Mouse (Mus musculus) CH12.LX (cell line): Measurements from ENCODE around the gene Rasgrf2. TPM values are rescaled to one million over a fixed set of nuclear protein-coding genes. Genes with fewer than 3 reads are reported as not detected.

Source experiments
- DNase-seq: peaks from one replicate; pipeline ENCODE4 v3.0.0-alpha.2; 2013; ENCODE audit errors: extremely low read depth
- H3K27ac ChIP-seq: 2 replicates; pipeline ENCODE4 v1.5.1; 2012; ENCODE audit warnings: low read depth, mild to moderate bottlenecking, control low read depth, moderate library complexity; ENCODE audit not compliant: insufficient read depth
- H3K27me3 ChIP-seq: replicated peaks from 2 replicates; pipeline ENCODE3; 2012; ENCODE audit warnings: inconsistent platforms
- H3K36me3 ChIP-seq, 2 experiments: replicated peaks in 1 of 2; 2 replicates each; pipeline versions ENCODE3 to v1.6.1; 2012; ENCODE audit warnings: inconsistent platforms in 1 of 2, low read length in 1 of 2, mild to moderate bottlenecking in 1 of 2, mixed read lengths in 1 of 2, moderate library complexity in 1 of 2; ENCODE audit not compliant: control insufficient read depth in 1 of 2, insufficient read depth in 1 of 2
- H3K4me1 ChIP-seq, 2 experiments: 2 replicates each; pipeline ENCODE4 v1.6.1; 2012; ENCODE audit warnings: inconsistent platforms in 1 of 2, moderate library complexity in 1 of 2; ENCODE audit not compliant: insufficient read depth in 2 of 2, control insufficient read depth in 1 of 2
- H3K4me2 ChIP-seq: 2 replicates; pipeline ENCODE4 v1.6.1; 2012; ENCODE audit warnings: low read depth, mild to moderate bottlenecking, control low read depth; ENCODE audit not compliant: poor library complexity, insufficient read depth, severe bottlenecking
- H3K4me3 ChIP-seq, 3 experiments: fragments of 150-350 bp in 1 of 3; sonication (generic) in 1 of 3; replicated peaks in 1 of 3; 2 replicates each; pipeline versions ENCODE3 to v1.5.1; 2011 to 2012; ENCODE audit warnings: low read depth in 2 of 3, low read length in 2 of 3, mild to moderate bottlenecking in 2 of 3, moderate library complexity in 2 of 3, control low read depth in 1 of 3, improper control_type of control experiment in 1 of 3, inconsistent platforms in 1 of 3, mixed read lengths in 1 of 3; ENCODE audit not compliant: poor library complexity in 1 of 3
- H3K79me2 ChIP-seq: replicated peaks from 2 replicates; pipeline ENCODE4 v1.6.1; 2012; ENCODE audit warnings: mild to moderate bottlenecking, moderate library complexity; ENCODE audit not compliant: control insufficient read depth, poor library complexity, insufficient read depth, severe bottlenecking; ENCODE audit errors: extremely low read depth
- H3K9ac ChIP-seq: 2 replicates; pipeline ENCODE4 v1.6.1; 2012; ENCODE audit warnings: low read depth, mild to moderate bottlenecking, control low read depth, moderate library complexity; ENCODE audit not compliant: insufficient read depth
- H3K9me3 ChIP-seq: replicated peaks from 2 replicates; pipeline ENCODE3; 2012; ENCODE audit warnings: low read length, inconsistent platforms, mixed read lengths
- BHLHE40 ChIP-seq: IDR thresholded peaks from 2 replicates; pipeline ENCODE4 v1.6.1; 2011; ENCODE audit warnings: mild to moderate bottlenecking, low read depth, low read length, improper control_type of control experiment
- CHD1 ChIP-seq: IDR thresholded peaks from 2 replicates; pipeline ENCODE4 v1.6.1; 2012; ENCODE audit warnings: low read depth, low read length, improper control_type of control experiment, inconsistent platforms
- CHD2 ChIP-seq: IDR thresholded peaks from 2 replicates; pipeline ENCODE4 v1.6.1; 2011; ENCODE audit warnings: low read length, improper control_type of control experiment
- E2F4 ChIP-seq: IDR thresholded peaks from 2 replicates; pipeline ENCODE4 v1.6.1; 2011; ENCODE audit warnings: low read depth, low read length, improper control_type of control experiment; ENCODE audit not compliant: insufficient replicate concordance
- ELF1 ChIP-seq: IDR thresholded peaks from 2 replicates; pipeline ENCODE4 v1.6.1; 2014; ENCODE audit warnings: low read depth, mild to moderate bottlenecking, inconsistent platforms, low read length, improper control_type of control experiment
- EP300 ChIP-seq: IDR thresholded peaks from 2 replicates; pipeline ENCODE4 v1.6.1; 2011; ENCODE audit warnings: low read length, improper control_type of control experiment
- GABPA ChIP-seq: IDR thresholded peaks from 2 replicates; pipeline ENCODE4 v1.6.1; 2012; ENCODE audit warnings: low read depth, low read length, improper control_type of control experiment, inconsistent platforms; ENCODE audit not compliant: insufficient replicate concordance
- IRF4 ChIP-seq: IDR thresholded peaks from 2 replicates; pipeline ENCODE4 v1.6.1; 2014; ENCODE audit warnings: low read depth, mild to moderate bottlenecking, inconsistent platforms, low read length, improper control_type of control experiment
- JUND ChIP-seq: conservative IDR thresholded peaks from 2 replicates; pipeline ENCODE4 v1.6.1; 2011; ENCODE audit warnings: low read depth, low read length, improper control_type of control experiment
- MAFK ChIP-seq: IDR thresholded peaks from 2 replicates; pipeline ENCODE4 v1.6.1; 2011; ENCODE audit warnings: low read length, improper control_type of control experiment; ENCODE audit not compliant: insufficient replicate concordance
- MAX ChIP-seq: IDR thresholded peaks from 2 replicates; pipeline ENCODE4 v1.6.1; 2011; ENCODE audit warnings: low read length, improper control_type of control experiment
- MAZ ChIP-seq: IDR thresholded peaks from 2 replicates; pipeline ENCODE4 v1.6.1; 2012; ENCODE audit warnings: low read depth, mild to moderate bottlenecking, inconsistent platforms, low read length, improper control_type of control experiment, moderate library complexity
- MEF2A ChIP-seq: IDR thresholded peaks from 2 replicates; pipeline ENCODE4 v1.6.1; 2014; ENCODE audit warnings: low read depth, mild to moderate bottlenecking, inconsistent platforms, low read length, improper control_type of control experiment, borderline replicate concordance
- PAX5 ChIP-seq: IDR thresholded peaks from 2 replicates; pipeline ENCODE4 v1.6.1; 2012; ENCODE audit warnings: low read length, inconsistent platforms, mixed read lengths
- POLR2A ChIP-seq: IDR thresholded peaks from 2 replicates; pipeline ENCODE4 v1.6.1; 2011; ENCODE audit warnings: low read depth, mild to moderate bottlenecking, improper control_type of control experiment, low read length
- POLR2AphosphoS2 ChIP-seq: IDR thresholded peaks from 2 replicates; pipeline ENCODE4 v1.6.1; 2011; ENCODE audit warnings: low read depth, low read length, improper control_type of control experiment
- RAD21 ChIP-seq: IDR thresholded peaks from 2 replicates; pipeline ENCODE4 v1.6.1; 2011; ENCODE audit warnings: low read depth, mild to moderate bottlenecking, low read length, improper control_type of control experiment, moderate library complexity
- RCOR1 ChIP-seq: conservative IDR thresholded peaks from 2 replicates; pipeline ENCODE4 v1.6.1; 2012; ENCODE audit warnings: low read depth, mild to moderate bottlenecking, inconsistent platforms, low read length, improper control_type of control experiment
- TBP ChIP-seq: conservative IDR thresholded peaks from 2 replicates; pipeline ENCODE4 v1.6.1; 2011; ENCODE audit warnings: low read depth, low read length, improper control_type of control experiment
- TCF12 ChIP-seq: IDR thresholded peaks from 2 replicates; pipeline ENCODE4 v1.6.1; 2014; ENCODE audit warnings: low read depth, mild to moderate bottlenecking, inconsistent platforms, low read length, improper control_type of control experiment
- USF2 ChIP-seq: conservative IDR thresholded peaks from 2 replicates; pipeline ENCODE4 v1.6.1; 2011; ENCODE audit warnings: low read depth, low read length, improper control_type of control experiment
- ZC3H11A ChIP-seq: IDR thresholded peaks from 2 replicates; pipeline ENCODE4 v1.6.1; 2012; ENCODE audit warnings: low read depth, mild to moderate bottlenecking, inconsistent platforms, low read length, improper control_type of control experiment
- ZKSCAN1 ChIP-seq: IDR thresholded peaks from 2 replicates; pipeline ENCODE4 v1.6.1; 2012; ENCODE audit warnings: low read depth, inconsistent platforms, low read length, improper control_type of control experiment, borderline replicate concordance
- dilution Hi-C: fragments of 300-500 bp; cut with MboI; formaldehyde crosslinking; loops from 2 replicates; pipeline ENCODE4 v1.14.3; 2020; ENCODE audit warnings: low sequenced_read_pairs; ENCODE audit not compliant: extremely low pct_unique_long_range_greater_than_20kb, extremely low pct_ligation_motif_present
- in situ Hi-C: fragments of 300-500 bp; cut with MboI; formaldehyde crosslinking; loops from 3 replicates; pipeline ENCODE4 v1.14.3; 2019; ENCODE audit warnings: low sequenced_read_pairs, low pct_ligation_motif_present, low pct_unique_long_range_greater_than_20kb, mixed read lengths
- polyA plus RNA-seq: library from polyadenylated mRNA; unstranded; fragments of >175 nt; gene quantifications from 2 replicates; pipeline ENCODE4 v1.2.1, GENCODE M21; 2012; ENCODE audit warnings: low read depth; ENCODE audit not compliant: insufficient read length
- total RNA-seq, 2 experiments: library from RNA; depleted of rRNA; stranded (reverse); fragments of 300-350 nt in 1 of 2; fragments of >200 nt in 1 of 2; gene quantifications; 2 replicates each; pipeline ENCODE4 v1.2.3; 2012 to 2014

Rasgrf2 gene
- total and polyA plus RNA-seq, 3 experiments, result 2.6 to 5.0 (median 4.7) TPM

GRCm38 (mm10) chr13:92029666-92030065, 101.8 kb downstream of the Rasgrf2 start:
- no peak overlapping the region for H3K9ac ChIP-seq
- H3K4me1 ChIP-seq, result peaks cover 4 to 22% of the 10 kb centered on the region in 2 experiments; a peak in 3 of 4 replicates
- dilution Hi-C loops (no loop called here), in situ Hi-C loops (no loop called here)
- H3K36me3 ChIP-seq, result peaks cover 0 to 13% of the 10 kb centered on the region in 2 experiments
- DNase-seq, result peak; percentile 48
- H3K79me2 ChIP-seq, result no peaks in the 10 kb centered on the region
- no peaks in the 10 kb centered on the region for H3K27me3 ChIP-seq
- peaks cover 2% of the 10 kb centered on the region for H3K9me3 ChIP-seq
- peak overlapping the region; percentile 1; the same call in 1 of the 2 replicates for H3K4me2 ChIP-seq
- TF ChIP-seq E2F4 (no peak), TBP (no peak), RAD21 (no peak), JUND (no peak), PAX5 (no peak), POLR2A (no peak), GABPA (no peak), POLR2AphosphoS2 (no peak), ZC3H11A (no peak), MAX (no peak), MAFK (no peak), CHD1 (no peak), ZKSCAN1 (no peak), EP300 (no peak), RCOR1 (no peak), CHD2 (no peak), MAZ (no peak), ELF1 (no peak), USF2 (no peak)
- peak overlapping the region in 2 of 3 experiments; percentile 7 to 48 for H3K4me3 ChIP-seq
- no peak overlapping the region for H3K27ac ChIP-seq

DNA sequence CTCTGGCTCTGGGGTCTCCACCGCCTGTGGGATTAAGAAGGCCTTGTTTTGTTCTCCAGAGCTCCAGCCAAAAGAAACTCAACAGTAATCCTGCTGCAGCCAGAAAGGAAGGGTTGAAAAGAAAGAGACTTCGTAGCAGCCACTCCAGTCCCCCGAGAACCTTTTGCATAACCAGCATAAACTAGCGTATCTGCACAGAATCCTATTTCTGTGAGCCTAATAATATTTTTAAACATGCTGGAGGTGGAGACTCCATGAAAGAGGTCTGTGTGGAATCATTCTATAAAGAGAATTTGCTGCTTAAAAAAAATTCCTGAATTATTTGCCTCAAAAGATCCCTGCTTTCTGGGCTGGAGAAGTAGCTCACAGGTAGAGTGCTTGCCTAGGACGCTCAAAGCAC, 103.5 kb downstream of the Rasgrf2 start:
- dilution Hi-C loops, result no loop called here
- in situ Hi-C loops, result no loop called here

More for the DNA sequence above, 103.5 kb downstream of the Rasgrf2 start:
- H3K4me1 ChIP-seq, result peaks cover 4 to 22% of the 10 kb centered on the region in 2 experiments; a peak in 3 of 4 replicates
- no peak overlapping the region for H3K4me2 ChIP-seq
- H3K79me2 ChIP-seq, result no peaks in the 10 kb centered on the region
- no peak overlapping the region for H3K27ac ChIP-seq
- peaks cover 0 to 28% of the 10 kb centered on the region in 2 experiments for H3K36me3 ChIP-seq
- H3K4me3 ChIP-seq, result no peak overlapping the region
- no peak overlapping the region for H3K9ac ChIP-seq
- TF ChIP-seq TCF12 (no peak), RCOR1 (no peak), RAD21 (no peak), USF2 (no peak), MAX (no peak), MAFK (no peak), IRF4 (no peak), BHLHE40 (no peak), ZKSCAN1 (no peak), MEF2A (no peak)
- DNase-seq, result no peak
- H3K9me3 ChIP-seq, result peaks cover 2% of the 10 kb centered on the region
- H3K27me3 ChIP-seq, result no peaks in the 10 kb centered on the region
